Mouse (Mus musculus): ENCODE measurements around the gene 2310011J03Rik.

DNA sequence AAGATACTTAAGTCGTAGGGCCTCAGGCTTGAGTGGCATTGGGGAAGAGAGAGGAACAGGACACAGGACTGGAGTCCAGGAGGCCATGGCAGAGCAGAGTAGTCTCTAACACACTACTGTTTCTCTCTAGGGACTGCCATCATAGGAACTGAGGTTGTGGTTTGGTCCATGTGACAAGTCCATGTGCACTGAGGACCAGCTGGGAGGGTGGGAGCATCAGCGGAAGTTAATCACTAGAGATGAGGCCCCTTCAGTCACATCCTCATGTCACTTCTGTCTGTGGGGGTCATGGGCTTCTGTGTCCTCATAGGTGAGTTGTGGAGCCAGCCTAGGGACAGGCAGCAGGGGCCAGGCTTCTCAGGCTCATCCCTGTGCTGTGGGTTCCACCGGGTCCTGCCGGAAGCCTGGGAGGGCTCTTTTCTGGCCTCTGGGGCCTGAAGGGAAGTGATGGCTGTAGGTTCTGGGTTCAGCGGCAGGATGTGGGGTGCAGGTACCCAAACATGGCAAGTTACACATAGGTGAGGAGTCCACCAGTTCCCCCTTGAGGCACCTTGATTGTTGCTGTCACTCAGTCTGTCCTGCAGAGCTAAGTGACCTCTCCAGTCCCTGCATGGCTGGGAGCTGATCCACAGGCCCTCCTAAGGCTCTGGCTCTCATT is 49.0 kb downstream of the 2310011J03Rik start:
- TF ChIP-seq CTCF (IDR thresholded peaks at IDR 0.05; ENCODE audit: low read depth, low read length) (no peak), POLR2A (IDR thresholded peaks at IDR 0.05; ENCODE audit: borderline replicate concordance, low read depth, low read length) (no peak)
